Mouse (Mus musculus) embryonic facial prominence, embryonic 15.5 days (tissue): Measurements from ENCODE around the gene Surf2. TPM values are rescaled to one million over a fixed set of nuclear protein-coding genes. Genes with fewer than 3 reads are reported as not detected.
A peak's percentile ranks its signal among the peaks of the same experiment; 100 is the strongest.

Experiments used
- ATAC-seq: fragments of 200-750 bp; cut with Nextera tagmentation; 2 replicates; pipeline ENCODE4 v1.8.0; 2017; ENCODE audit warnings: low read depth, moderate TSS enrichment; ENCODE audit not compliant: insufficient number of reproducible peaks, low FRiP score, low TSS enrichment
- H3K27ac ChIP-seq: fragments of 300-500 bp; sonication (generic); replicated peaks from 2 replicates; pipeline ENCODE4 v1.5.1; 2015; ENCODE audit warnings: mild to moderate bottlenecking, inconsistent platforms
- H3K27me3 ChIP-seq: fragments of 300-500 bp; sonication (generic); 2 replicates; pipeline ENCODE4 v1.6.1; 2015; ENCODE audit warnings: inconsistent platforms
- H3K36me3 ChIP-seq: fragments of 300-500 bp; sonication (generic); 2 replicates; pipeline ENCODE4 v1.6.1; 2015; ENCODE audit warnings: mild to moderate bottlenecking, inconsistent platforms
- H3K4me1 ChIP-seq: fragments of 300-500 bp; sonication (generic); 2 replicates; pipeline ENCODE4 v1.6.1; 2015; ENCODE audit warnings: inconsistent platforms
- H3K4me2 ChIP-seq: fragments of 300-500 bp; sonication (generic); replicated peaks from 2 replicates; pipeline ENCODE4 v1.6.1; 2015; ENCODE audit warnings: mild to moderate bottlenecking, inconsistent platforms
- H3K4me3 ChIP-seq: fragments of 300-500 bp; sonication (generic); replicated peaks from 2 replicates; pipeline ENCODE4 v1.5.1; 2015; ENCODE audit warnings: mild to moderate bottlenecking, inconsistent platforms
- H3K9ac ChIP-seq: fragments of 300-500 bp; sonication (generic); 2 replicates; pipeline ENCODE4 v1.6.1; 2015; ENCODE audit warnings: inconsistent platforms
- H3K9me3 ChIP-seq: fragments of 300-500 bp; sonication (generic); replicated peaks from 2 replicates; pipeline ENCODE4 v1.6.1; 2016; ENCODE audit warnings: inconsistent platforms
- WGBS: fragments of 180-500 bp; shearing (Covaris S2); methylation state at CpG from one replicate; pipeline ENCODE4 v1.1.7; 2015; 5-methylcytosine and 5-hydroxymethylcytosine counted together
- polyA plus RNA-seq: library from polyadenylated mRNA; unstranded; fragments of >200 nt; fragmentation: Nextera tagmentation; extraction: Ambion mirVana; gene quantifications from 2 replicates; pipeline ENCODE4 v1.2.1, GENCODE M21; 2015

Gene Surf2
- polyA plus RNA-seq, 1 experiment from 2014 or later: 38.2 TPM

- ATAC-seq: no peak
These were observed 48.7 kb downstream of the Surf2 start for GRCm38 (mm10) chr2:26964724-26965370.

GRCm38 (mm10) chr2:26967262-26967661, 51.1 kb downstream of the Surf2 start:
- WGBS: 88% methylated on average over 2 of the region's 2 CpGs
- H3K27me3 ChIP-seq: no peaks in the 10 kb centered on the region
- no peak overlapping the region for H3K27ac ChIP-seq
- no peak overlapping the region for H3K9ac ChIP-seq
- no peak overlapping the region for H3K4me2 ChIP-seq
- peaks cover 1% of the 10 kb centered on the region; the same call in 1 of the 2 replicates for H3K36me3 ChIP-seq
- no peak for ATAC-seq
- H3K4me1 ChIP-seq: peaks cover 15% of the 10 kb centered on the region
- H3K4me3 ChIP-seq: no peak overlapping the region
- no peaks in the 10 kb centered on the region for H3K9me3 ChIP-seq

More at GRCm38 (mm10) chr2:26964724-26965370, 48.7 kb downstream of the Surf2 start:
- peaks cover 27% of the 10 kb centered on the region for H3K4me1 ChIP-seq
- no peaks in the 10 kb centered on the region for H3K9me3 ChIP-seq
- no peaks in the 10 kb centered on the region for H3K27me3 ChIP-seq
- peak overlapping the region; percentile 73 for H3K4me2 ChIP-seq
- H3K36me3 ChIP-seq: peaks cover 23% of the 10 kb centered on the region
- 12% methylated on average over 14 of the region's 14 CpGs for WGBS
- H3K9ac ChIP-seq: peak overlapping the region; percentile 82
- H3K4me3 ChIP-seq: peak overlapping the region; percentile 83
- peak overlapping the region; percentile 99 for H3K27ac ChIP-seq

Other genes starting within 250 kb of the Surf2 start
- not detected in 2 replicates for gene Lcn4, start 245.1 kb upstream of the Surf2 start, polyA plus RNA-seq
- gene Abo, start 51.4 kb upstream of the Surf2 start, polyA plus RNA-seq: not detected in 2 replicates
- 28.4 and 28.8 TPM in 2 replicates for gene Surf6, start 13.5 kb upstream of the Surf2 start, polyA plus RNA-seq
- 52.4 and 56.4 TPM in 2 replicates for gene Med22, start 5.7 kb upstream of the Surf2 start, polyA plus RNA-seq
- gene Rpl7a, start 5.6 kb upstream of the Surf2 start, polyA plus RNA-seq: 584 and 598 TPM in 2 replicates
- gene Surf1, start 163 bp downstream of the Surf2 start, polyA plus RNA-seq: 58.4 and 60.4 TPM in 2 replicates
- gene Surf4, start 17.6 kb downstream of the Surf2 start, polyA plus RNA-seq: 265 and 273 TPM in 2 replicates
- 0.07 and 0.14 TPM in 2 replicates for gene Stkld1, start 17.7 kb downstream of the Surf2 start, polyA plus RNA-seq
- 43.2 and 48.6 TPM in 2 replicates for gene Rexo4, start 48.0 kb downstream of the Surf2 start, polyA plus RNA-seq
- 0.12 and 0.25 TPM in 2 replicates for gene Adamts13, start 57.0 kb downstream of the Surf2 start, polyA plus RNA-seq
- 72.7 and 82.7 TPM in 2 replicates for gene Cacfd1, start 93.6 kb downstream of the Surf2 start, polyA plus RNA-seq
- 0.91 and 1.1 TPM in 2 replicates for gene Slc2a6, start 111.6 kb downstream of the Surf2 start, polyA plus RNA-seq
- gene Mymk, start 155.8 kb downstream of the Surf2 start, polyA plus RNA-seq: 63.7 and 71.1 TPM in 2 replicates
- gene Adamtsl2, start 163.0 kb downstream of the Surf2 start, polyA plus RNA-seq: 3.8 and 5.0 TPM in 2 replicates
- 0.12 and 0.31 TPM in 2 replicates for gene Fam163b, start 226.1 kb downstream of the Surf2 start, polyA plus RNA-seq
- 0.55 and 1.1 TPM in 2 replicates for gene Dbh, start 248.9 kb downstream of the Surf2 start, polyA plus RNA-seq